Mouse (Mus musculus): Measurements from ENCODE around the gene Hmgn1. TPM values are rescaled to one million over a fixed set of nuclear protein-coding genes. Genes with fewer than 3 reads are reported as not detected.

The Hmgn1 gene
- polyA plus RNA-seq, 1 experiment from 2014 or later = 432 TPM

DNA sequence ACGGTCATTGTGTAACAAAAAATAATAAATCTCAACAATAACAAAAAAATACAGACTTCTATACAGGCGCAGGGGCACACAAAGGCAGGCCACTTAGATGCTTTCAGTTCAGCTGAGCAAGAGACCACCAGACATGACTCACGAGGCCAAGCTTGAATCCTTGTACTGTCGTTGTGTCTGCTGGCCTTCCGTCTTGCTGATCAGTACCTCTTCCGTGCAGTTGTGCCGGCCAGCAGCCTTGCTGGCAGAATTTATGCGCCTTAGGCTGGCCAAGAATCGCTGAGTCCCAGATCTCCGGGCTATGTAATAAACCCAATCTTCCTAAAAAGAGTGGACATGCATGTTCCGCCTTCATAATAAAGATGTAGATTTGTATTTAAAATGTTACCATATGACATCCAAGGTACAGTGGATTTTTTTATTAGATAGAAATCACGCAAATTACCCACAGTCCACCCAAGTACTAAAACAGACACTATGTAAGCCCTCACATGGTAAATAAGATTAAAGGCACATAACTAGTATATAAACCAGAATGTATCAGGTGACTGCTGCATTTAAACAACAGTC, 31.1 kb upstream of the Hmgn1 start:
- no peaks in the 10 kb centered on the region; the same call in 1 of the 2 replicates for H3K36me3 ChIP-seq (ENCODE audit: control insufficient read depth, insufficient read depth)
- H3K4me1 ChIP-seq (replicated peaks; ENCODE audit: control insufficient read depth, insufficient read depth, low read length) = peaks cover 14% of the 10 kb centered on the region
- H3K27ac ChIP-seq (ENCODE audit: low read length) = no peak overlapping the region; the same call in 1 of the 2 replicates
- H3K9ac ChIP-seq (replicated peaks; ENCODE audit: low read depth, low read length) = peak overlapping the region; percentile 90
- WGBS = 58% methylated on average over 12 of the region's 12 CpGs
- peak overlapping the region; percentile 96 for H3K4me2 ChIP-seq (ENCODE audit: low read length)
- H3K9me3 ChIP-seq (ENCODE audit: control insufficient read depth, low read length) = no peaks in the 10 kb centered on the region
- peak overlapping the region; percentile 55 for H3K4me3 ChIP-seq (replicated peaks; ENCODE audit: low read length)
- no peaks in the 10 kb centered on the region for H3K27me3 ChIP-seq (replicated peaks; ENCODE audit: control insufficient read depth, insufficient read depth, low read length)
- ATAC-seq = no peak

DNA sequence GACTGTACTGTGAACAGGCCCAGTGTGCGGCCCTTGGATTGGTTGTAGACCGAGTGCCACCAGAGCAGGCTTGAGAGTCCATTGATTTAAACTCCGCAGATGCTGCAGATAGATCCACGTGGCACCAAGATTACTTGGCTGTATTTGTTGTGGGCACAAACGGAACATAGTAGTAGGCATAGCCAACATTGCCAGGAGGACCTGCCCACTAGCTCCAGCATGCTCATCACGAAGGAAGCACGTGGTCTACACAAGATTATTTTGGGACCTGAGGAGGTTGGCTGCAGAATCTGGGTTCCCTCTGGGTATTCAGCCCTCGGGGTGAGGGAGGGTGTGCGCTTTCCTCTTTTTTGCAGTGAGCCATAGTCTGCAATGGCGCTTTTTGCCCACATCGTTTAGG, 29.6 kb upstream of the Hmgn1 start:
- H3K9ac ChIP-seq (replicated peaks; ENCODE audit: low read depth, low read length) = no peak overlapping the region
- H3K4me3 ChIP-seq (replicated peaks; ENCODE audit: low read length) = no peak overlapping the region
- no peaks in the 10 kb centered on the region for H3K27me3 ChIP-seq (replicated peaks; ENCODE audit: control insufficient read depth, insufficient read depth, low read length)
- H3K27ac ChIP-seq (ENCODE audit: low read length) = no peak overlapping the region
- peaks cover 14% of the 10 kb centered on the region for H3K4me1 ChIP-seq (replicated peaks; ENCODE audit: control insufficient read depth, insufficient read depth, low read length)
- H3K36me3 ChIP-seq (ENCODE audit: control insufficient read depth, insufficient read depth) = peaks cover 4% of the 10 kb centered on the region; the same call in 1 of the 2 replicates
- ATAC-seq = no peak
- no peak overlapping the region for H3K4me2 ChIP-seq (ENCODE audit: low read length)
- no peaks in the 10 kb centered on the region for H3K9me3 ChIP-seq (ENCODE audit: control insufficient read depth, low read length)
- 88% methylated on average over 11 of the region's 11 CpGs for WGBS

DNA sequence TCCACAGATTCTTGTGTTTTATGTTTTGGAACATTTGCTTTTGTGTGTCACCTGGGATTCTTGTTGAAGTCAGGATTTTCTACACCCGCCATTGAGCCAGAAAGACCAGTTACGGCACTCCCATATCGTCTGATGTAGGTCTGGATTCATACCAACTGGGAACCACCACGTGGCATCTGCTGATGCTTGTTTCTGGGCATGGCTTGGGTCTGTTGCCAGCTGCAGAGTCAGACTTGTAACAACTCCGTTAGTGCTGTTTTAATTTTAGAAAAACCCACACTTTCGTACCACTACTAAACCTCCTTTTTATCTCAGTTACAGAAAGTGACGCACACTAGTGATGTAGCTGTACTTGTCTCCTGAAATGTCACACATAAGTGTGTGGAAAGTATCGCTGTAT, 28.5 kb upstream of the Hmgn1 start:
- no peak overlapping the region for H3K27ac ChIP-seq (ENCODE audit: low read length)
- H3K4me2 ChIP-seq (ENCODE audit: low read length) = no peak overlapping the region
- 73% methylated on average over 8 of the region's 8 CpGs for WGBS
- no peaks in the 10 kb centered on the region for H3K9me3 ChIP-seq (ENCODE audit: control insufficient read depth, low read length)
- no peak for ATAC-seq
- H3K4me1 ChIP-seq (replicated peaks; ENCODE audit: control insufficient read depth, insufficient read depth, low read length) = peaks cover 14% of the 10 kb centered on the region
- H3K27me3 ChIP-seq (replicated peaks; ENCODE audit: control insufficient read depth, insufficient read depth, low read length) = no peaks in the 10 kb centered on the region
- no peak overlapping the region for H3K9ac ChIP-seq (replicated peaks; ENCODE audit: low read depth, low read length)
- H3K4me3 ChIP-seq (replicated peaks; ENCODE audit: low read length) = no peak overlapping the region
- H3K36me3 ChIP-seq (ENCODE audit: control insufficient read depth, insufficient read depth) = peaks cover 4% of the 10 kb centered on the region; the same call in 1 of the 2 replicates

DNA sequence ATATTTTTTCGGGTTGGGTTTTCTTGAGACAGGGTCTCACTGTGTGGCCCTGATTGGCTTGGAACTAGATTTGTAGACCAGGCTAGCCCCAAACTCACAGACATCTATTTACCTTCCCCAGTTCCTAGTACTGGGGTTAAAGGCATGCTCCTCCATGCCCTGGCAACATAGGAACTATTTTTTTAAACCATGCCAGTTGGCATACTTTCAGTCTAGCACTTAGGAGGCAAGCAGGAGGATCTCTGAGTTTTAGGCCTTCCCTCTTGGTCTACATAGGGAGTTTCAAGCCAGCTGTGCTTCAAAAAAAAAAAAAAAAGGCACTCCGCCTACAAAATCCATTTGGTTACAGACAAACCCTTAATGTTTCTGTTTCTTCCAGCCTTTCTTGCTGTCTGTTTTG, 26.9 kb upstream of the Hmgn1 start:
- Histone ChIP-seq H3K4me3 (replicated peaks; ENCODE audit: low read length) (no peak overlapping the region), H3K27me3 (replicated peaks; ENCODE audit: control insufficient read depth, insufficient read depth, low read length) (no peaks in the 10 kb centered on the region), H3K4me1 (replicated peaks; ENCODE audit: control insufficient read depth, insufficient read depth, low read length) (peaks cover 10% of the 10 kb centered on the region), H3K27ac (ENCODE audit: low read length) (no peak overlapping the region), H3K4me2 (ENCODE audit: low read length) (no peak overlapping the region), H3K36me3 (ENCODE audit: control insufficient read depth, insufficient read depth) (peaks cover 4% of the 10 kb centered on the region; the same call in 1 of the 2 replicates), H3K9ac (replicated peaks; ENCODE audit: low read depth, low read length) (no peak overlapping the region), H3K9me3 (ENCODE audit: control insufficient read depth, low read length) (no peaks in the 10 kb centered on the region)
- WGBS = 94% methylated on average over 2 of the region's 2 CpGs
- ATAC-seq = no peak

DNA sequence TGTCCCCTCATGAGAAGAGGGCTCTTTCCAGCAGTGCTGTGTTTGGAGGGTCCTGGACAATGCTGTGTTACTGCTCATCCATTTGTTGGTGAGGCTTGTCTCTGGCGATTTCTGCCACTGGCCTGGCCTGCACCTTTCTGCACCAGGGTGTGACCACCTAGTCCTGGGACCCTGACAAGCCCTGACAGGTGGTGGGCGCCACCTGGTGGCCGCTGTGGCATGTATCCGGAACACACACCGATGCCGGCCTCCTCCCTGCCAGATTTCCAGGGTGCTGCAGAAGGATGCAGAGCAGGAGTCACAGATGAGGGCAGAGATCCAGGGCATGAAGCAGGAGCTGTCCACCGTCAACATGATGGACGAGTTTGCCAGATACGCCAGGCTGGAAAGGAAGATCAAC, 24.0 kb upstream of the Hmgn1 start:
- Histone ChIP-seq H3K36me3 (ENCODE audit: control insufficient read depth, insufficient read depth) (peaks cover 4% of the 10 kb centered on the region; the same call in 1 of the 2 replicates), H3K4me1 (replicated peaks; ENCODE audit: control insufficient read depth, insufficient read depth, low read length) (peaks cover 3% of the 10 kb centered on the region), H3K27ac (ENCODE audit: low read length) (no peak overlapping the region), H3K4me3 (replicated peaks; ENCODE audit: low read length) (no peak overlapping the region), H3K9me3 (ENCODE audit: control insufficient read depth, low read length) (no peaks in the 10 kb centered on the region), H3K4me2 (ENCODE audit: low read length) (no peak overlapping the region), H3K27me3 (replicated peaks; ENCODE audit: control insufficient read depth, insufficient read depth, low read length) (no peaks in the 10 kb centered on the region), H3K9ac (replicated peaks; ENCODE audit: low read depth, low read length) (no peak overlapping the region)
- 24% methylated on average over 9 of the region's 9 CpGs for WGBS
- ATAC-seq = peak; percentile 51; the same call in 1 of the 2 replicates

DNA sequence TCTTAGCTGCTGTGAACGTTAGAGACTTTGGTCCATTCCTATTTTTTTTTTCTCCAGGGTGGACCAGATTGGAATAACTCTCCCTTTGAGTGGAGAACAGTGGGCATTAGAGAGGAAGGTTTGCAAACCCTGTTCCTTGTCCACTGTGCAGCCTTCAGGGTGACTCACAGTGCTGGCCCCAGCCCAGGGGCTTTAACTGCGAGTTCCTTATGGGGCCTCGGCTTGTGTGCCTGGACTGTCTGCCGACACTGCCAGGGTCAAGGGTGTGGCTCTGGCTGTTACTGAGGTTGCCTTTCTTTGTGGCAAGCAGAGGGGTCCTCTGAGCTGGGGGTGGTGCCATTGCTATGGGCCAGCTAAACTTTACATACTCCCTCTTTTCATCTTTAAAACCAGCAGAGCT, 23.5 kb upstream of the Hmgn1 start:
- Histone ChIP-seq H3K9me3 (ENCODE audit: control insufficient read depth, low read length) (no peaks in the 10 kb centered on the region), H3K36me3 (ENCODE audit: control insufficient read depth, insufficient read depth) (peaks cover 4% of the 10 kb centered on the region; the same call in 1 of the 2 replicates), H3K4me2 (ENCODE audit: low read length) (no peak overlapping the region), H3K4me3 (replicated peaks; ENCODE audit: low read length) (no peak overlapping the region), H3K4me1 (replicated peaks; ENCODE audit: control insufficient read depth, insufficient read depth, low read length) (peaks cover 8% of the 10 kb centered on the region), H3K27me3 (replicated peaks; ENCODE audit: control insufficient read depth, insufficient read depth, low read length) (no peaks in the 10 kb centered on the region), H3K9ac (replicated peaks; ENCODE audit: low read depth, low read length) (no peak overlapping the region), H3K27ac (ENCODE audit: low read length) (no peak overlapping the region)
- 72% methylated on average over 4 of the region's 4 CpGs for WGBS
- ATAC-seq = no peak

DNA sequence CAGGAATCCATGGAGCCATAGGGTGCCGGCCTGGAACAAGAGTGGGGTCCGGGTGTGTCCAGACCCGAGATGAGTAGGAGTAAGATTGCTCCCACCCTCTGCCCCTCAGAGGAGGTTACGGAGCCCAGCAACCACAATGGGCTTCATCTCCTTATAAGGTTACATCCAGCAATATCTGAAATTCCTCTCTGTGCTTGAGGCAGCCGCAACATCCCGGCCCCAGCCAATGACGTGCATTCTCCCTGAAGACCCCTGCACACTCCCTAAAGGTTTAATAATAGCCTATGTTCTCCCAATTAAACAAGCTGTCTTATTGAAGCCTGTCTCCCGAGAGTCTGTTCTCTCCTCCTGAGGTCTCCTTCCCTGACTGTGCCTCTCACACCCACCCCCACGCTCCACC, 21.8 kb upstream of the Hmgn1 start:
- H3K4me1 ChIP-seq (replicated peaks; ENCODE audit: control insufficient read depth, insufficient read depth, low read length) = peaks cover 11% of the 10 kb centered on the region
- no peak for ATAC-seq
- no peak overlapping the region for H3K9ac ChIP-seq (replicated peaks; ENCODE audit: low read depth, low read length)
- no peak overlapping the region for H3K4me2 ChIP-seq (ENCODE audit: low read length)
- H3K4me3 ChIP-seq (replicated peaks; ENCODE audit: low read length) = no peak overlapping the region
- no peaks in the 10 kb centered on the region for H3K27me3 ChIP-seq (replicated peaks; ENCODE audit: control insufficient read depth, insufficient read depth, low read length)
- 70% methylated on average over 9 of the region's 9 CpGs for WGBS
- H3K36me3 ChIP-seq (ENCODE audit: control insufficient read depth, insufficient read depth) = 0 out of 2 replicates have a peak, but pooled peaks cover 4% of the 10 kb centered on the region
- no peaks in the 10 kb centered on the region for H3K9me3 ChIP-seq (ENCODE audit: control insufficient read depth, low read length)
- H3K27ac ChIP-seq (ENCODE audit: low read length) = no peak overlapping the region

DNA sequence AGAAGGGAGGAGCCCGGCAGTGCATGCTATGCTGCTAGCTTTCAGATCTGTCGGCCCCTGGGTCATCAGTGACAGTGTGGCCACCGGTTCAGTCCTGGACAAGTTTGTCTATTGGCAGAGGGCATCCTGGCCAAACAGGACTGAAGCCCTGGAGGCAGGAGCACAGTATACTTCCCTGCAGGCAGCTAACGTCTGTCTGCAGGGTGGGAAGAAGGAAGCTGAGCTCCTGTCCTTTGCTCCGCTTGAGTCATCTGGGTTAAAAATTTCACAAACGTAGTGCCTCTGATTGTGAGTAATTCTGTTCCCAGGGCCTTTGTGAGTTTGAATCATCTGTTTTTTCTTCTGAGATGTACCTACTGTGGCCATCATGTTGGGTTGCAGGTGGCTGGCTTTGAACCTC, 21.3 kb upstream of the Hmgn1 start:
- no peak overlapping the region for H3K27ac ChIP-seq (ENCODE audit: low read length)
- no peak overlapping the region for H3K4me3 ChIP-seq (replicated peaks; ENCODE audit: low read length)
- peaks cover 11% of the 10 kb centered on the region for H3K4me1 ChIP-seq (replicated peaks; ENCODE audit: control insufficient read depth, insufficient read depth, low read length)
- H3K4me2 ChIP-seq (ENCODE audit: low read length) = no peak overlapping the region
- H3K9ac ChIP-seq (replicated peaks; ENCODE audit: low read depth, low read length) = no peak overlapping the region
- no peaks in the 10 kb centered on the region for H3K9me3 ChIP-seq (ENCODE audit: control insufficient read depth, low read length)
- ATAC-seq = no peak
- WGBS = 88% methylated on average over 6 of the region's 6 CpGs
- H3K36me3 ChIP-seq (ENCODE audit: control insufficient read depth, insufficient read depth) = 0 out of 2 replicates have a peak, but pooled peaks cover 4% of the 10 kb centered on the region
- no peaks in the 10 kb centered on the region for H3K27me3 ChIP-seq (replicated peaks; ENCODE audit: control insufficient read depth, insufficient read depth, low read length)

DNA sequence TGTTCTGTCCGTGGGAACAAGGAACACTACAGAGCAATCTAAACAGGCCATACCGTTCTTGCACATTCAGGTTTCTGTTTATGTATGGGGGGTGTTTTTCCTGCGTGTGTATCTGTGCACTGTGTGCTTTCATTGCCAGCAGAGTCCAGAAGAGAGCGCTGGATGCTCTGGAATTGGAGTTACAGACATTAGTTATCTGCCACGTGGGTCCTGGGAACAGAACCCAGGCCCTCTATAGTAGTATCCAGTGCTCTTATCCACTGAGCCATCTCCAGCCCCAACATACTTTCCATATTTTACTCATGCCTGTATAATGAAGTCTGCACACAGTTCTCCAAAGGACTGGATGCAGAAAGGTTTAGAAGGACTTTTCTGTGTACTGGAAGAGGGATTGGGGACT, 18.3 kb upstream of the Hmgn1 start:
- WGBS = 0% methylated on average over 5 of the region's 5 CpGs
- peak overlapping the region; percentile 21 for H3K27ac ChIP-seq (ENCODE audit: low read length)

More for the DNA sequence above, 18.3 kb upstream of the Hmgn1 start:
- H3K4me1 ChIP-seq (replicated peaks; ENCODE audit: control insufficient read depth, insufficient read depth, low read length) = peaks cover 11% of the 10 kb centered on the region
- H3K36me3 ChIP-seq (ENCODE audit: control insufficient read depth, insufficient read depth) = no peaks in the 10 kb centered on the region
- H3K27me3 ChIP-seq (replicated peaks; ENCODE audit: control insufficient read depth, insufficient read depth, low read length) = no peaks in the 10 kb centered on the region
- peak overlapping the region; percentile 78 for H3K9ac ChIP-seq (replicated peaks; ENCODE audit: low read depth, low read length)
- no peak for ATAC-seq
- peak overlapping the region; percentile 73 for H3K4me2 ChIP-seq (ENCODE audit: low read length)
- no peaks in the 10 kb centered on the region for H3K9me3 ChIP-seq (ENCODE audit: control insufficient read depth, low read length)
- peak overlapping the region; percentile 80 for H3K4me3 ChIP-seq (replicated peaks; ENCODE audit: low read length)

All from forebrain, embryonic 16.5 days (tissue).